Mouse (Mus musculus): ENCODE data around the gene Inava.

Inava gene

GRCm38 (mm10) chr1:136231596-136231995, 2.5 kb downstream of the Inava start:
- DNase-seq (ENCODE audit: low read depth, low spot score) = peak; percentile 87

- peak; percentile 37 for DNase-seq (ENCODE audit: low read depth, low spot score)
These were observed 3.9 kb downstream of the Inava start for GRCm38 (mm10) chr1:136230201-136230600.

GRCm38 (mm10) chr1:136229040-136229373, 5.1 kb downstream of the Inava start:
- peak; percentile 26 for DNase-seq (ENCODE audit: low read depth, low spot score)

GRCm38 (mm10) chr1:136228328-136229039, 5.6 kb downstream of the Inava start:
- peak; percentile 19 for DNase-seq (ENCODE audit: low read depth, low spot score)

- DNase-seq (ENCODE audit: low read depth, low spot score) = no peak
These were observed 6.2 kb downstream of the Inava start for GRCm38 (mm10) chr1:136227870-136228269.

GRCm38 (mm10) chr1:136226626-136227025, 7.4 kb downstream of the Inava start:
- no peak for DNase-seq (ENCODE audit: low read depth, low spot score)

- no peak for DNase-seq (ENCODE audit: low read depth, low spot score)
These were observed 8.2 kb downstream of the Inava start for GRCm38 (mm10) chr1:136225846-136226245.

GRCm38 (mm10) chr1:136223758-136224342, 10.2 kb downstream of the Inava start:
- DNase-seq (ENCODE audit: low read depth, low spot score) = no peak

GRCm38 (mm10) chr1:136222386-136222785, 11.7 kb downstream of the Inava start:
- DNase-seq (ENCODE audit: low read depth, low spot score) = no peak

GRCm38 (mm10) chr1:136220037-136220871, 13.8 kb downstream of the Inava start:
- no peak for DNase-seq (ENCODE audit: low read depth, low spot score)

- DNase-seq (ENCODE audit: low read depth, low spot score) = no peak
These were observed 19.8 kb downstream of the Inava start for GRCm38 (mm10) chr1:136214304-136214703.

- DNase-seq (ENCODE audit: low read depth, low spot score) = peak; percentile 79
These were observed 21.3 kb downstream of the Inava start, which contains the start of gene Mroh3 for GRCm38 (mm10) chr1:136212803-136213202. Mroh3 (minus strand) TSS chr1:136212828.

- DNase-seq (ENCODE audit: low read depth, low spot score) = no peak
These were observed 44.0 kb downstream of the Inava start for GRCm38 (mm10) chr1:136190033-136190432.

- no peak for DNase-seq (ENCODE audit: low read depth, low spot score)
These were observed 54.5 kb downstream of the Inava start for GRCm38 (mm10) chr1:136179511-136180001.

- peak; percentile 64 for DNase-seq (ENCODE audit: low read depth, low spot score)
These were observed 55.3 kb downstream of the Inava start for GRCm38 (mm10) chr1:136178741-136179140.

GRCm38 (mm10) chr1:136177085-136177484, 57.0 kb downstream of the Inava start:
- DNase-seq (ENCODE audit: low read depth, low spot score) = no peak

GRCm38 (mm10) chr1:136175183-136175582, 58.9 kb downstream of the Inava start:
- DNase-seq (ENCODE audit: low read depth, low spot score) = peak; percentile 82

- DNase-seq (ENCODE audit: low read depth, low spot score) = peak; percentile 93
These were observed 59.9 kb downstream of the Inava start for GRCm38 (mm10) chr1:136174101-136174606.

GRCm38 (mm10) chr1:136172696-136173095, 61.4 kb downstream of the Inava start:
- DNase-seq (ENCODE audit: low read depth, low spot score) = no peak

GRCm38 (mm10) chr1:136170109-136170508, 64.0 kb downstream of the Inava start:
- peak; percentile 81 for DNase-seq (ENCODE audit: low read depth, low spot score)

- peak; percentile 42 for DNase-seq (ENCODE audit: low read depth, low spot score)
These were observed 66.4 kb downstream of the Inava start for GRCm38 (mm10) chr1:136167657-136168056.

GRCm38 (mm10) chr1:136165436-136165835, 68.6 kb downstream of the Inava start:
- peak; percentile 47 for DNase-seq (ENCODE audit: low read depth, low spot score)

All from ES-CJ7 (cell line).